Mouse (Mus musculus): ENCODE results near the gene Gm20498. TPM values are rescaled to one million over a fixed set of nuclear protein-coding genes. Genes with fewer than 3 reads are reported as not detected.
"Not testable (repeated sequence)": the region's sequence is repeated elsewhere in the genome, so short reads cannot be mapped to it uniquely, and the experiment has no call there.

Gm20498 gene
- total and polyA plus RNA-seq, 3 experiments = 12.1 to 48.8 (median 44.2) TPM

DNA sequence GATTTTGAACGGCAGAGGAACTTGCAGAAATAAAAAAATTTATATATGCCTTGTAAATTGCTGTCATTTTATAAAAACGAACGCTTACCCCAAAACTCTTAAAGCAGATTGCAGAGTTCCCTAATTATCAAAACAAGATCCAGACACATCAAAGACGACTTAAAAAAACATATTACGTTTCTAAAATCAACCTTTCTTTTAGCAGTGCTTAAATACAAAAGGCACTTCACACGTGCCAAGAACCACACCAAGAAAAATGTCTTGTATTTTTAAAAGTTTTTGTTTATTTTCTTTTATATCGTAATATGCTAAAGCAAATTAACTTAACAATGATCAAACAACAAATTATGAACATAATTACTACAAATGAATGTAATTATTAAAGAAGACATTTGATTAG, 48.5 kb downstream of the Gm20498 start:
- WGBS = 0% methylated on average over 7 of the region's 7 CpGs
- H3K27me3 ChIP-seq (ENCODE audit: control insufficient read depth, insufficient read depth, low read length) = no peaks in the 10 kb centered on the region
- intact Hi-C loops (cut with DNase I) = loop anchor here (5.0 to 10.0 kb wide), 2 partner anchors 48 to 629 kb away; partner anchors contain the start of genes Gm20498 and Synj2bp
- H3K4me1 ChIP-seq (ENCODE audit: control insufficient read depth, insufficient read depth, low read length) = no peaks in the 10 kb centered on the region
- no peak for TF ChIP-seq EP300 (IDR thresholded peaks at IDR 0.05; ENCODE audit: insufficient read depth, low read depth, low read length)
- TF ChIP-seq CTCF (IDR thresholded peaks at IDR 0.05) = no peak
- no peak for TF ChIP-seq POLR2A (IDR thresholded peaks at IDR 0.05; ENCODE audit: insufficient read depth, low read depth, low read length)
- peak overlapping the region; percentile 79; the same call in 1 of the 2 replicates for H3K9ac ChIP-seq (ENCODE audit: low read depth, low read length)
- peaks cover 3% of the 10 kb centered on the region for H3K79me2 ChIP-seq (replicated peaks; ENCODE audit: control insufficient read depth, insufficient read depth, low read length)
- H3K36me3 ChIP-seq (ENCODE audit: control insufficient read depth, insufficient read depth, low read length) = no peaks in the 10 kb centered on the region
- peak overlapping the region; percentile 96 for H3K27ac ChIP-seq
- no peak for DNase-seq
- H3K4me3 ChIP-seq = peak overlapping the region; percentile 94

- no peaks in the 10 kb centered on the region for H3K36me3 ChIP-seq (ENCODE audit: control insufficient read depth, insufficient read depth, low read length)
- no peaks in the 10 kb centered on the region for H3K4me1 ChIP-seq (ENCODE audit: control insufficient read depth, insufficient read depth, low read length)
- 27% methylated on average over 17 of the region's 17 CpGs for WGBS
- peaks cover 3% of the 10 kb centered on the region for H3K79me2 ChIP-seq (replicated peaks; ENCODE audit: control insufficient read depth, insufficient read depth, low read length)
- no peaks in the 10 kb centered on the region for H3K27me3 ChIP-seq (ENCODE audit: control insufficient read depth, insufficient read depth, low read length)
- no peak overlapping the region for H3K9ac ChIP-seq (ENCODE audit: low read depth, low read length)
- H3K27ac ChIP-seq = no peak overlapping the region
- intact Hi-C loops (cut with DNase I) = loop anchor here (5.0 to 10.0 kb wide), 2 partner anchors 49 to 629 kb away; partner anchors contain the start of genes Gm20498 and Synj2bp
- no peak for TF ChIP-seq CTCF (IDR thresholded peaks at IDR 0.05)
- no peak for TF ChIP-seq POLR2A (IDR thresholded peaks at IDR 0.05; ENCODE audit: insufficient read depth, low read depth, low read length)
- TF ChIP-seq EP300 (IDR thresholded peaks at IDR 0.05; ENCODE audit: insufficient read depth, low read depth, low read length) = no peak
- H3K4me3 ChIP-seq = peak overlapping the region; percentile 94
- DNase-seq = no peak
These were observed 49.0 kb downstream of the Gm20498 start for GRCm38 (mm10) chr12:81483656-81484055.

GRCm38 (mm10) chr12:81459051-81459450, 73.7 kb downstream of the Gm20498 start:
- WGBS = 94% methylated on average over 7 of the region's 7 CpGs
- DNase-seq; H3K79me2 ChIP-seq (replicated peaks; ENCODE audit: control insufficient read depth, insufficient read depth, low read length); intact Hi-C loops (cut with DNase I); H3K4me3 ChIP-seq; H3K9ac ChIP-seq (ENCODE audit: low read depth, low read length); H3K36me3 ChIP-seq (ENCODE audit: control insufficient read depth, insufficient read depth, low read length); H3K27ac ChIP-seq; H3K4me1 ChIP-seq (ENCODE audit: control insufficient read depth, insufficient read depth, low read length); H3K27me3 ChIP-seq (ENCODE audit: control insufficient read depth, insufficient read depth, low read length): not testable (repeated sequence)

GRCm38 (mm10) chr12:81438985-81439384, 93.7 kb downstream of the Gm20498 start:
- H3K36me3 ChIP-seq (ENCODE audit: control insufficient read depth, insufficient read depth, low read length) = not testable (repeated sequence)

DNA sequence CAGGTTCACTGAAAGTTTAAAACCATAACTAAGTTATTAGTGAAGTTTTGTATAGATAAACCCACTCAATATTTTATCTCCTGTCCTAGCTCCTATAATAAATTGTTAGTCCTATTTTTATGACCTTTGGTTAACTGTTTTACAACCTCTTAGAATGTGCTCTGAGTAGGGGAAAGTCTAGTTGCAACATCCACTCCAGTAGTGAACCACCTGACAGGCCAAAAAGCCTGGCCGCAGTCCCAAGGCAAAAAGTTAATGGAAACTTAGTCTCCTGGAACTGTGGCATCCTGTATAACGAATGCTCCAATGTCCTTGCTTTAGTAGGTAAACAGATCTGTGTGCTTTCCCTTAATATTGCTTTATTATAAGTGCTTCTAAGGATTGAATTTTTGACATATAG, 97.9 kb downstream of the Gm20498 start:
- H3K27ac ChIP-seq; DNase-seq; H3K79me2 ChIP-seq (replicated peaks; ENCODE audit: control insufficient read depth, insufficient read depth, low read length); intact Hi-C loops (cut with DNase I); H3K4me3 ChIP-seq; H3K9ac ChIP-seq (ENCODE audit: low read depth, low read length); H3K36me3 ChIP-seq (ENCODE audit: control insufficient read depth, insufficient read depth, low read length); H3K27me3 ChIP-seq (ENCODE audit: control insufficient read depth, insufficient read depth, low read length); H3K4me1 ChIP-seq (ENCODE audit: control insufficient read depth, insufficient read depth, low read length): not testable (repeated sequence)
- WGBS = 95% methylated on average over 2 of the region's 2 CpGs

More at GRCm38 (mm10) chr12:81438985-81439384, 93.7 kb downstream of the Gm20498 start:
- H3K79me2 ChIP-seq (replicated peaks; ENCODE audit: control insufficient read depth, insufficient read depth, low read length); DNase-seq; intact Hi-C loops (cut with DNase I); H3K27ac ChIP-seq; H3K27me3 ChIP-seq (ENCODE audit: control insufficient read depth, insufficient read depth, low read length); H3K9ac ChIP-seq (ENCODE audit: low read depth, low read length); H3K4me3 ChIP-seq; H3K4me1 ChIP-seq (ENCODE audit: control insufficient read depth, insufficient read depth, low read length): not testable (repeated sequence)
- WGBS = 94% methylated on average over 9 of the region's 9 CpGs

DNA sequence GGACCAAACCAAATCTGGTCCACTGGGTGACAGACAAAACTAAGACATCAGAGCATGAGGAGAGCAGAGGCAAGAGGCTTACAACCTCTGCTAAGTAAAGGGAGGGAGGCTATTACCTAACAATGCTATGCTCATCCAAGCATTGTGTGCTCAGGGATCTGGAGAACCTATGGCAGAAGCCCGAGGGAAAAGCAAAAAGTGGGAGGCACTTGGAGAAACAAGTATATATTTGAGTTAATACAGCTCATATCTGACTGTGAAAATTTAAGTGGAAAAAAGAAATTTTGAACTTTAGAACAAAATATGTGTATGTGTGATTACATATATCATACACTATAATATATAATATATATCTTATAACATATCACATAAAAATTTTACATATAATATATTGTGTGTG, 110.9 kb downstream of the Gm20498 start, which contains the start of gene Adam4:
TSS of gene Adam4 (minus strand) at position 101 of the 400 bp plus-strand sequence.
- 89% methylated on average over 1 of the region's 1 CpGs for WGBS

DNA sequence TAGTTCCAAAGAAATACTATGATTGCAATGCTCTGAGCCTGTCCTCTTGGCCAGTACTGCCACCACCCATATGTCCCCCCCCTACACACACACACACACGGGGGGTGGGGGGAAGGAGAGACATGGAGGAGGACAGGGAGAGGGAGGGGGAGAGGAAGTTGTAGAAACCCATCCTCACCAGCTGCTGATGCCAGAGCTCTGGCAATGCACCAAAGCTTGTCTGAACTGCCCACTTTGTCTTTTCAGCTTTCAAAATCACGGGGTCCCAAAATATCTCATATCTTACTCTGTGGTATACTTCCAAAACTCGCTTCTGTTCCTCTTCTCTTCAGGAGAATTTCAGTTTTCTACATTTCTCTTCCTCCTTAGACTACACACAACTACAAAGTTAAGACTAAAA, 119.5 kb downstream of the Gm20498 start:
- no peaks in the 10 kb centered on the region for H3K79me2 ChIP-seq (replicated peaks; ENCODE audit: control insufficient read depth, insufficient read depth, low read length)
- H3K36me3 ChIP-seq (ENCODE audit: control insufficient read depth, insufficient read depth, low read length) = no peaks in the 10 kb centered on the region
- DNase-seq = no peak
- H3K27ac ChIP-seq = no peak overlapping the region
- no peaks in the 10 kb centered on the region for H3K27me3 ChIP-seq (ENCODE audit: control insufficient read depth, insufficient read depth, low read length)
- WGBS = 78% methylated on average over 3 of the region's 3 CpGs
- no peaks in the 10 kb centered on the region for H3K4me1 ChIP-seq (ENCODE audit: control insufficient read depth, insufficient read depth, low read length)
- no peak overlapping the region for H3K4me3 ChIP-seq
- intact Hi-C loops (cut with DNase I) = no loop called here
- TF ChIP-seq POLR2A (IDR thresholded peaks at IDR 0.05; ENCODE audit: insufficient read depth, low read depth, low read length) = no peak
- no peak for TF ChIP-seq CTCF (IDR thresholded peaks at IDR 0.05)
- no peak for TF ChIP-seq EP300 (IDR thresholded peaks at IDR 0.05; ENCODE audit: insufficient read depth, low read depth, low read length)
- no peak overlapping the region for H3K9ac ChIP-seq (ENCODE audit: low read depth, low read length)

More for the DNA sequence above, 110.9 kb downstream of the Gm20498 start, which contains the start of gene Adam4:
- Histone ChIP-seq H3K79me2 (replicated peaks; ENCODE audit: control insufficient read depth, insufficient read depth, low read length) (no peaks in the 10 kb centered on the region), H3K27ac (no peak within 1 kb of the TSS), H3K9ac (ENCODE audit: low read depth, low read length) (no peak within 1 kb of the TSS), H3K4me1 (ENCODE audit: control insufficient read depth, insufficient read depth, low read length) (no peaks in the 10 kb centered on the region), H3K36me3 (ENCODE audit: control insufficient read depth, insufficient read depth, low read length) (no peaks in the 10 kb centered on the region), H3K27me3 (ENCODE audit: control insufficient read depth, insufficient read depth, low read length) (no peaks in the 10 kb centered on the region), H3K4me3 (no peak within 1 kb of the TSS)
- DNase-seq = no peak
- TF ChIP-seq POLR2A (IDR thresholded peaks at IDR 0.05; ENCODE audit: insufficient read depth, low read depth, low read length) = no peak
- intact Hi-C loops (cut with DNase I) = no loop called here
